Comparison of ENCODE assay signal across 27 mouse cellular contexts in genomic region chr1:127308989-127309701, GRCm38 (mm10).
DNase-seq lines count a peak whose midpoint lies in the region; ATAC-seq and TF ChIP-seq lines count a peak whose summit lies in the region.
"Had no signal": no experiment of that assay in that cellular context is flagged by ENCODE, and none has a peak within 500 bp of the region (broad histone marks: within the 10 kb centered on the region; RNA-seq: fewer than 3 reads in every experiment).

No protein-coding gene starts in this region.

- H3K4me1 ChIP-seq in liver, embryonic 14.5 days (replicated peaks; ENCODE audit: control insufficient read depth in 2 of 2, insufficient read depth in 2 of 2, low read length in 1 of 2), result peaks cover 0 to 21% of the 10 kb centered on the region in 2 experiments; a peak in 2 of 4 replicates
- H3K4me1 ChIP-seq in liver, embryonic 11.5 days (replicated peaks; ENCODE audit: control insufficient read depth, insufficient read depth, low read length), result peaks cover 5% of the 10 kb centered on the region; the same call in 1 of the 2 replicates
- H3K4me1 ChIP-seq: limb, embryonic 12.5 days; lung, embryonic 15.5 days; stomach, embryonic 15.5 days had no signal

- H3K9ac ChIP-seq in liver, embryonic 14.5 days (replicated peaks), result no peak overlapping the region
- no peak overlapping the region for H3K9ac ChIP-seq in liver, embryonic 11.5 days (ENCODE audit: low read depth, low read length)
- H3K9ac ChIP-seq: heart, embryonic 12.5 days; kidney, embryonic 15.5 days; limb, embryonic 12.5 days; liver, embryonic 13.5 days; lung, embryonic 15.5 days; midbrain, embryonic 15.5 days; neural tube, embryonic 15.5 days; stomach, embryonic 15.5 days had no signal

- DNase-seq in liver, embryonic 14.5 days (ENCODE audit: low read depth in 3 of 3, low spot score in 3 of 3), result no peak
- DNase-seq in liver, embryonic 11.5 days (ENCODE audit: low spot score), result no peak
- peak; percentile 36 for DNase-seq in thymus, postnatal 25 days
- no peak for DNase-seq in thymus, postnatal 10 days (ENCODE audit: low spot score in 2 of 2)
- DNase-seq in adipocyte (ENCODE audit: low spot score), result no peak
- no peak for DNase-seq in cerebellum, postnatal 36 days
- DNase-seq: adrenal gland, adult 8-10 months; cerebellum, adult 2 months; gastrocnemius, postnatal 14 days; heart, postnatal 10 days; kidney, postnatal 4 days; liver, embryonic 13.5 days; right cerebral cortex, adult 18-20 months had no signal

- TF ChIP-seq CTCF in liver, embryonic 14.5 days (IDR thresholded peaks at IDR 0.05; ENCODE audit: low read depth), result no peak

- peak; percentile 28; the same call in 1 of the 2 replicates for ATAC-seq in liver, embryonic 14.5 days (ENCODE audit: insufficient read depth)
- no peak for ATAC-seq in liver, embryonic 11.5 days (replicated peaks; ENCODE audit: low FRiP score)
- ATAC-seq in megakaryocyte-erythroid progenitor cell, adult 5-6 weeks (replicated peaks; ENCODE audit: low FRiP score, low TSS enrichment, poor library complexity, severe bottlenecking), result peak; percentile 17; the same call in 1 of the 2 replicates
- ATAC-seq: CD4-positive, CD25-positive, alpha-beta regulatory T cell, adult 4 months; forebrain, embryonic 16.5 days; hindbrain, postnatal 0 days; intestine, postnatal 0 days; midbrain, embryonic 15.5 days had no signal

- H3K27me3 ChIP-seq in liver, embryonic 14.5 days (ENCODE audit: control insufficient read depth, insufficient read depth, low read length), result no peaks in the 10 kb centered on the region
- H3K27me3 ChIP-seq in liver, embryonic 11.5 days (replicated peaks; ENCODE audit: control insufficient read depth, insufficient read depth, low read length), result no peaks in the 10 kb centered on the region
- H3K27me3 ChIP-seq: heart, embryonic 12.5 days; kidney, embryonic 15.5 days; limb, embryonic 12.5 days; liver, embryonic 13.5 days; lung, embryonic 15.5 days; midbrain, embryonic 15.5 days; neural tube, embryonic 15.5 days; Patski; stomach, embryonic 15.5 days had no signal

- TF ChIP-seq EP300 in liver, embryonic 14.5 days (IDR thresholded peaks at IDR 0.05; ENCODE audit: low read depth), result peak; percentile 54

- 27% methylated on average over 13 of the region's 13 CpGs for WGBS in liver, embryonic 14.5 days (ENCODE audit: insufficient replicate concordance)
- 63% methylated on average over 13 of the region's 13 CpGs for WGBS in liver, embryonic 11.5 days

- H3K9me3 ChIP-seq in liver, embryonic 14.5 days (ENCODE audit: control insufficient read depth, low read length), result no peaks in the 10 kb centered on the region
- no peaks in the 10 kb centered on the region for H3K9me3 ChIP-seq in liver, embryonic 11.5 days (ENCODE audit: control insufficient read depth, low read length)
- H3K9me3 ChIP-seq: forebrain, embryonic 10.5 days; heart, embryonic 12.5 days; kidney, embryonic 15.5 days; limb, embryonic 12.5 days; liver, embryonic 13.5 days; lung, embryonic 15.5 days; midbrain, embryonic 15.5 days; neural tube, embryonic 15.5 days; stomach, embryonic 15.5 days had no signal

- no peak overlapping the region for H3K4me2 ChIP-seq in liver, embryonic 14.5 days (ENCODE audit: low read depth)
- H3K4me2 ChIP-seq in liver, embryonic 11.5 days, result no peak overlapping the region
- H3K4me2 ChIP-seq: heart, embryonic 12.5 days; kidney, embryonic 15.5 days; limb, embryonic 12.5 days; liver, embryonic 13.5 days; lung, embryonic 15.5 days; midbrain, embryonic 15.5 days; neural tube, embryonic 15.5 days; stomach, embryonic 15.5 days had no signal

- H3K4me3 ChIP-seq in liver, embryonic 14.5 days (ENCODE audit: insufficient read depth in 1 of 2, low read depth in 2 of 2, low read length in 2 of 2), result no peak overlapping the region
- no peak overlapping the region for H3K4me3 ChIP-seq in liver, embryonic 11.5 days (ENCODE audit: low read depth, low read length)
- H3K4me3 ChIP-seq: forebrain, embryonic 10.5 days; heart, embryonic 12.5 days; kidney, embryonic 15.5 days; limb, embryonic 12.5 days; liver, embryonic 13.5 days; lung, embryonic 15.5 days; midbrain, embryonic 15.5 days; neural tube, embryonic 15.5 days; stomach, embryonic 15.5 days had no signal

- no peaks in the 10 kb centered on the region for H3K36me3 ChIP-seq in liver, embryonic 14.5 days (replicated peaks; ENCODE audit: control insufficient read depth, insufficient read depth, low read depth)
- no peaks in the 10 kb centered on the region for H3K36me3 ChIP-seq in liver, embryonic 11.5 days (ENCODE audit: control insufficient read depth, insufficient read depth, low read length)
- H3K36me3 ChIP-seq: kidney, embryonic 15.5 days; liver, embryonic 13.5 days; lung, embryonic 15.5 days; midbrain, embryonic 15.5 days; neural tube, embryonic 15.5 days; stomach, embryonic 15.5 days had no signal

- H3K27ac ChIP-seq in liver, embryonic 14.5 days, result no peak overlapping the region
- no peak overlapping the region for H3K27ac ChIP-seq in liver, embryonic 11.5 days (ENCODE audit: low read depth, low read length)
- H3K27ac ChIP-seq: forebrain, embryonic 10.5 days; hindbrain, postnatal 0 days; limb, embryonic 12.5 days; liver, embryonic 13.5 days; lung, embryonic 15.5 days; midbrain, embryonic 15.5 days; neural tube, embryonic 15.5 days; stomach, embryonic 15.5 days had no signal
